Mouse (Mus musculus): ENCODE results near the gene Olfm2.

Olfm2 gene

GRCm38 (mm10) chr9:20747682-20748081 is 1.5 kb upstream of the Olfm2 start:
- DNase-seq (ENCODE audit: low read depth in 1 of 2, low spot score in 2 of 2) = no peak

- no peak for DNase-seq (ENCODE audit: low read depth in 1 of 2, low spot score in 2 of 2)
Measured at GRCm38 (mm10) chr9:20745129-20745966, 801 bp downstream of the Olfm2 start.

- no peak for DNase-seq (ENCODE audit: low read depth in 1 of 2, low spot score in 2 of 2)
Measured at GRCm38 (mm10) chr9:20743946-20744738, 2.0 kb downstream of the Olfm2 start.

GRCm38 (mm10) chr9:20740407-20740806 is 5.7 kb downstream of the Olfm2 start:
- DNase-seq (ENCODE audit: low read depth in 1 of 2, low spot score in 2 of 2) = peak; percentile 29 to 47

- DNase-seq (ENCODE audit: low read depth in 1 of 2, low spot score in 2 of 2) = no peak
Measured at GRCm38 (mm10) chr9:20738251-20738999, 7.7 kb downstream of the Olfm2 start.

GRCm38 (mm10) chr9:20737227-20737626 is 8.9 kb downstream of the Olfm2 start:
- no peak for DNase-seq (ENCODE audit: low read depth in 1 of 2, low spot score in 2 of 2)

GRCm38 (mm10) chr9:20734692-20735091 is 11.5 kb downstream of the Olfm2 start:
- DNase-seq (ENCODE audit: low read depth in 1 of 2, low spot score in 2 of 2) = no peak

GRCm38 (mm10) chr9:20731797-20732196 is 14.4 kb downstream of the Olfm2 start:
- no peak for DNase-seq (ENCODE audit: low read depth in 1 of 2, low spot score in 2 of 2)

- no peak for DNase-seq (ENCODE audit: low read depth in 1 of 2, low spot score in 2 of 2)
Measured at GRCm38 (mm10) chr9:20729451-20729850, 16.7 kb downstream of the Olfm2 start.

- no peak for DNase-seq (ENCODE audit: low read depth in 1 of 2, low spot score in 2 of 2)
Measured at GRCm38 (mm10) chr9:20727601-20728113, 18.5 kb downstream of the Olfm2 start.

- DNase-seq (ENCODE audit: low read depth in 1 of 2, low spot score in 2 of 2) = no peak
Measured at GRCm38 (mm10) chr9:20726859-20727600, 19.1 kb downstream of the Olfm2 start.

GRCm38 (mm10) chr9:20726134-20726858 is 19.9 kb downstream of the Olfm2 start:
- DNase-seq (ENCODE audit: low read depth in 1 of 2, low spot score in 2 of 2) = no peak

GRCm38 (mm10) chr9:20721582-20721981 is 24.6 kb downstream of the Olfm2 start:
- no peak for DNase-seq (ENCODE audit: low read depth in 1 of 2, low spot score in 2 of 2)

GRCm38 (mm10) chr9:20715332-20715731 is 30.8 kb downstream of the Olfm2 start:
- DNase-seq (ENCODE audit: low read depth in 1 of 2, low spot score in 2 of 2) = no peak

GRCm38 (mm10) chr9:20713478-20713987 is 32.6 kb downstream of the Olfm2 start:
- DNase-seq (ENCODE audit: low read depth in 1 of 2, low spot score in 2 of 2) = no peak

- no peak for DNase-seq (ENCODE audit: low read depth in 1 of 2, low spot score in 2 of 2)
Measured at GRCm38 (mm10) chr9:20712934-20713477, 33.1 kb downstream of the Olfm2 start.

GRCm38 (mm10) chr9:20710471-20710870 is 35.7 kb downstream of the Olfm2 start:
- DNase-seq (ENCODE audit: low read depth in 1 of 2, low spot score in 2 of 2) = no peak

GRCm38 (mm10) chr9:20705981-20706380 is 40.2 kb downstream of the Olfm2 start:
- no peak for DNase-seq (ENCODE audit: low read depth in 1 of 2, low spot score in 2 of 2)

- no peak for DNase-seq (ENCODE audit: low read depth in 1 of 2, low spot score in 2 of 2)
Measured at GRCm38 (mm10) chr9:20705420-20705819, 40.7 kb downstream of the Olfm2 start.
